Mouse (Mus musculus): ENCODE measurements at regions not wholly inside any gene's neighbourhood (a gene's known extent, or its start where the extent isn't known, plus 50 kb on each side); places are given as distances from the start of the nearest gene placed in this dataset.
"Not testable (repeated sequence)": the region's sequence is repeated elsewhere in the genome, so short reads cannot be mapped to it uniquely, and the experiment has no call there.

- Histone ChIP-seq H3K9ac (replicated peaks; ENCODE audit: low read depth, low read length) (no peak overlapping the region), H3K27me3 (ENCODE audit: control insufficient read depth, insufficient read depth, low read length) (no peaks in the 10 kb centered on the region), H3K4me3 (ENCODE audit: low read depth, low read length) (no peak overlapping the region), H3K4me1 (ENCODE audit: control insufficient read depth, insufficient read depth) (no peaks in the 10 kb centered on the region), H3K4me2 (ENCODE audit: low read depth, low read length) (no peak overlapping the region), H3K9me3 (replicated peaks; ENCODE audit: control insufficient read depth, low read length) (no peaks in the 10 kb centered on the region), H3K36me3 (replicated peaks; ENCODE audit: control insufficient read depth, insufficient read depth, low read length) (no peaks in the 10 kb centered on the region), H3K27ac (ENCODE audit: low read depth) (no peak overlapping the region)
- DNase-seq (ENCODE audit: low spot score) (no peak), ATAC-seq (ENCODE audit: insufficient read depth, low read depth) (no peak)
- TF ChIP-seq CTCF (IDR thresholded peaks at IDR 0.05; ENCODE audit: low read depth) (no peak), EP300 (IDR thresholded peaks at IDR 0.05; ENCODE audit: low read depth) (no peak)
- 18% methylated on average over 1 of the region's 1 CpGs for WGBS
Observed at GRCm38 (mm10) chr12:39594726-39595125, 443.1 kb downstream of the Arl4a start.

- not testable (repeated sequence) for H3K36me3 ChIP-seq (replicated peaks; ENCODE audit: control insufficient read depth, insufficient read depth, low read length); ATAC-seq (ENCODE audit: insufficient read depth, low read depth); H3K4me3 ChIP-seq (ENCODE audit: low read depth, low read length); H3K27me3 ChIP-seq (ENCODE audit: control insufficient read depth, insufficient read depth, low read length); DNase-seq (ENCODE audit: low spot score); H3K9me3 ChIP-seq (replicated peaks; ENCODE audit: control insufficient read depth, low read length); H3K4me1 ChIP-seq (ENCODE audit: control insufficient read depth, insufficient read depth); H3K4me2 ChIP-seq (ENCODE audit: low read depth, low read length); H3K27ac ChIP-seq (ENCODE audit: low read depth); H3K9ac ChIP-seq (replicated peaks; ENCODE audit: low read depth, low read length)
Observed at GRCm38 (mm10) chr12:39593781-39594180, 444.0 kb downstream of the Arl4a start.

- Histone ChIP-seq H3K36me3 (replicated peaks; ENCODE audit: control insufficient read depth, insufficient read depth, low read length) (no peaks in the 10 kb centered on the region), H3K4me3 (ENCODE audit: low read depth, low read length) (no peak overlapping the region), H3K9me3 (replicated peaks; ENCODE audit: control insufficient read depth, low read length) (no peaks in the 10 kb centered on the region), H3K9ac (replicated peaks; ENCODE audit: low read depth, low read length) (no peak overlapping the region), H3K4me2 (ENCODE audit: low read depth, low read length) (no peak overlapping the region), H3K4me1 (ENCODE audit: control insufficient read depth, insufficient read depth) (no peaks in the 10 kb centered on the region), H3K27me3 (ENCODE audit: control insufficient read depth, insufficient read depth, low read length) (no peaks in the 10 kb centered on the region), H3K27ac (ENCODE audit: low read depth) (no peak overlapping the region)
- DNase-seq (ENCODE audit: low spot score) (no peak), ATAC-seq (ENCODE audit: insufficient read depth, low read depth) (no peak)
- 50% methylated on average over 5 of the region's 5 CpGs for WGBS
- no peak for TF ChIP-seq EP300 (IDR thresholded peaks at IDR 0.05; ENCODE audit: low read depth)
- TF ChIP-seq CTCF (IDR thresholded peaks at IDR 0.05; ENCODE audit: low read depth): no peak
Observed at GRCm38 (mm10) chr12:39587204-39587909, 450.5 kb downstream of the Arl4a start.

GRCm38 (mm10) chr12:39586163-39586562 lies 451.7 kb downstream of the Arl4a start:
- 76% methylated on average over 4 of the region's 4 CpGs for WGBS
- H3K4me1 ChIP-seq (ENCODE audit: control insufficient read depth, insufficient read depth): no peaks in the 10 kb centered on the region

GRCm38 (mm10) chr12:39577610-39578009 lies 460.2 kb downstream of the Arl4a start:
- Histone ChIP-seq H3K4me2 (ENCODE audit: low read depth, low read length) (no peak overlapping the region), H3K27me3 (ENCODE audit: control insufficient read depth, insufficient read depth, low read length) (no peaks in the 10 kb centered on the region), H3K4me1 (ENCODE audit: control insufficient read depth, insufficient read depth) (no peaks in the 10 kb centered on the region), H3K9ac (replicated peaks; ENCODE audit: low read depth, low read length) (no peak overlapping the region), H3K27ac (ENCODE audit: low read depth) (no peak overlapping the region), H3K9me3 (replicated peaks; ENCODE audit: control insufficient read depth, low read length) (no peaks in the 10 kb centered on the region), H3K4me3 (ENCODE audit: low read depth, low read length) (no peak overlapping the region), H3K36me3 (replicated peaks; ENCODE audit: control insufficient read depth, insufficient read depth, low read length) (no peaks in the 10 kb centered on the region)
- no peak for ATAC-seq (ENCODE audit: insufficient read depth, low read depth)
- 64% methylated on average over 1 of the region's 1 CpGs for WGBS
- no peak for DNase-seq (ENCODE audit: low spot score)
- no peak for TF ChIP-seq CTCF (IDR thresholded peaks at IDR 0.05; ENCODE audit: low read depth)
- no peak for TF ChIP-seq EP300 (IDR thresholded peaks at IDR 0.05; ENCODE audit: low read depth)

More at GRCm38 (mm10) chr12:39586163-39586562, 451.7 kb downstream of the Arl4a start:
- TF ChIP-seq EP300 (IDR thresholded peaks at IDR 0.05; ENCODE audit: low read depth) (no peak), CTCF (IDR thresholded peaks at IDR 0.05; ENCODE audit: low read depth) (no peak)
- no peak overlapping the region for H3K27ac ChIP-seq (ENCODE audit: low read depth)
- H3K27me3 ChIP-seq (ENCODE audit: control insufficient read depth, insufficient read depth, low read length): no peaks in the 10 kb centered on the region
- no peak overlapping the region for H3K4me3 ChIP-seq (ENCODE audit: low read depth, low read length)
- DNase-seq (ENCODE audit: low spot score) (no peak), ATAC-seq (ENCODE audit: insufficient read depth, low read depth) (no peak)
- no peak overlapping the region for H3K9ac ChIP-seq (replicated peaks; ENCODE audit: low read depth, low read length)
- no peaks in the 10 kb centered on the region for H3K36me3 ChIP-seq (replicated peaks; ENCODE audit: control insufficient read depth, insufficient read depth, low read length)
- no peaks in the 10 kb centered on the region for H3K9me3 ChIP-seq (replicated peaks; ENCODE audit: control insufficient read depth, low read length)
- no peak overlapping the region for H3K4me2 ChIP-seq (ENCODE audit: low read depth, low read length)

- 62% methylated on average over 1 of the region's 1 CpGs for WGBS
- no peak overlapping the region for H3K4me2 ChIP-seq (ENCODE audit: low read depth, low read length)
- H3K36me3 ChIP-seq (replicated peaks; ENCODE audit: control insufficient read depth, insufficient read depth, low read length): no peaks in the 10 kb centered on the region
- H3K9ac ChIP-seq (replicated peaks; ENCODE audit: low read depth, low read length): no peak overlapping the region
- H3K4me1 ChIP-seq (ENCODE audit: control insufficient read depth, insufficient read depth): no peaks in the 10 kb centered on the region
- no peak overlapping the region for H3K27ac ChIP-seq (ENCODE audit: low read depth)
- H3K9me3 ChIP-seq (replicated peaks; ENCODE audit: control insufficient read depth, low read length): no peaks in the 10 kb centered on the region
- H3K27me3 ChIP-seq (ENCODE audit: control insufficient read depth, insufficient read depth, low read length): no peaks in the 10 kb centered on the region
- DNase-seq (ENCODE audit: low spot score) (no peak), ATAC-seq (ENCODE audit: insufficient read depth, low read depth) (no peak)
- no peak for TF ChIP-seq EP300 (IDR thresholded peaks at IDR 0.05; ENCODE audit: low read depth)
- no peak for TF ChIP-seq CTCF (IDR thresholded peaks at IDR 0.05; ENCODE audit: low read depth)
- H3K4me3 ChIP-seq (ENCODE audit: low read depth, low read length): no peak overlapping the region
Observed at GRCm38 (mm10) chr12:39572802-39573201, 465.0 kb downstream of the Arl4a start.

All from heart, postnatal 0 days (tissue).